Mouse (Mus musculus): Measurements from ENCODE around the gene Pdss2. TPM values are rescaled to one million over a fixed set of nuclear protein-coding genes. Genes with fewer than 3 reads are reported as not detected.

Pdss2 gene
- polyA plus RNA-seq (2021; fragmentation: Nextera tagmentation) = 10.9 and 12.0 TPM in 2 replicates
- long read RNA-seq, experiment 1, transcript Pdss2-201 (8 exons, 2,127 nt) = major isoform, 21 of 37 reads
- long read RNA-seq, experiment 1, partial matches to known transcripts = 3 of 37 reads
- long read RNA-seq, experiment 1, other reads (novel, unspliced or antisense) = 12 of 37 reads
- long read RNA-seq, experiment 2, transcript Pdss2-201 (8 exons, 2,127 nt) = major isoform, 63 of 94 reads
- long read RNA-seq, experiment 2, partial matches to known transcripts = 4 of 94 reads
- long read RNA-seq, experiment 2, other reads (novel, unspliced or antisense) = 26 of 94 reads

GRCm38 (mm10) chr10:43220910-43221625, at the start of gene Pdss2:
Gene Pdss2, plus strand, starts transcription at chr10:43221486.

GRCm38 (mm10) chr10:43174326-43175155, 46.7 kb upstream of the Pdss2 start, which contains the start of the genes Sobp and 9030612E09Rik:
Gene Sobp, minus strand, starts transcription at chr10:43174530.
Gene 9030612E09Rik, plus strand, starts transcription at chr10:43174704.

GRCm38 (mm10) chr10:43478751-43479435, 257.6 kb downstream of the Pdss2 start, which contains the start of gene Bend3:
Gene Bend3, plus strand, starts transcription at chr10:43478831.

Other genes starting within 250 kb of the Pdss2 start
- 7.8 and 8.8 TPM in 2 replicates for gene Sobp, start 47.0 kb upstream of the Pdss2 start, polyA plus RNA-seq (2021; fragmentation: Nextera tagmentation)
- 0.63 and 1.1 TPM in 2 replicates for gene 9030612E09Rik, start 46.8 kb upstream of the Pdss2 start, polyA plus RNA-seq (2021; fragmentation: Nextera tagmentation)